Mouse (Mus musculus): Measurements from ENCODE around the gene Ccdc61. TPM values are rescaled to one million over a fixed set of nuclear protein-coding genes. Genes with fewer than 3 reads are reported as not detected.

Gene Ccdc61
- total RNA-seq, 4 experiments from 2014 or later: 4.0 to 5.6 (median 4.7) TPM

DNA sequence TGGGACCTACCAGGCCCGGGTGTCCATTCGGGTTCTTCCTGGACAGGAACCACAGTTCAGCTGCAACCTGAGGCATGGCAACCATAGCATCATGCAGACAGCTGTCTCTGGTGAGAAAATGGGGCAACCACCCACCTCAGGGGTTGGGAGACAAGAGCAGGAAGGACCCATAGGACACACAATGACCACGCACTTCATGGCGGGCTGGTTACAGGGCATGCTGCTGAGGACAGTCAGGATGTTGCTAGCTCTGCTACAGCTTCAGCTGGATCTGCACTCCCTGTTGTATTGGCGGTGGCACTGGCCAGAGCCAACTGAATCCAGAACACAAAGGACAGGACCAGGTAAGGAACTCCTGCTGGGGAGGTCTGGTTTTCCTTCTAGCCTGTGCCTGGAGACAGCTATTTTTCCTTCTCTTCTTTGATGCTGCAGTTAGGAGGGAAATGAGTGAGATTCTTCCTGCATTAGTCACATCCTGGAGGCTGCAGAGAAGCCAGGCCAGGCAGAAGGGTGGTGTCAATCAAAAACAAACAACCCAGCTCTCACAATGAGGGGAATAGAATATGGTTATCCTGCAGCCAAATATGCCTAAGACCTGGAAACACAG is 51.8 kb downstream of the Ccdc61 start:
- no peak for DNase-seq (ENCODE audit: low spot score in 2 of 2)

DNA sequence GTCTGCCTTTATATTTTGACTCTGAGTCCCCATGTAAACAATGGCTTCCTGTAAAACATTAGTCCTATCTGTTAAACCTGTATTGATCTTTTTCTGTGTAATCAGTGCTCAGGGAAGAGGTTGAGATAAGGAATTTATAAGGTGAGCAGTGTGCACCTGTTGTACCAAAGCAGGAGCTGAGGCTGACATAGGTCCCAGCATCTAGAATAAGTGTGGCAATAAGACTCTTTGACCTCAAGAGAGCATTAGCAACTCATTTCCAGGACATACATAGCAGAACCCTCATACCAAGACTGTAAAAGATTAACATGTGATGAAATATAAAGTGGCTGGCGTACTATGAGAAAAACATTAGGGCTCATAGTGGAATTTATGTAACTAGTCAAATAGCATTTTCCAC is 61.8 kb downstream of the Ccdc61 start:
- DNase-seq (ENCODE audit: low spot score in 2 of 2): no peak

DNA sequence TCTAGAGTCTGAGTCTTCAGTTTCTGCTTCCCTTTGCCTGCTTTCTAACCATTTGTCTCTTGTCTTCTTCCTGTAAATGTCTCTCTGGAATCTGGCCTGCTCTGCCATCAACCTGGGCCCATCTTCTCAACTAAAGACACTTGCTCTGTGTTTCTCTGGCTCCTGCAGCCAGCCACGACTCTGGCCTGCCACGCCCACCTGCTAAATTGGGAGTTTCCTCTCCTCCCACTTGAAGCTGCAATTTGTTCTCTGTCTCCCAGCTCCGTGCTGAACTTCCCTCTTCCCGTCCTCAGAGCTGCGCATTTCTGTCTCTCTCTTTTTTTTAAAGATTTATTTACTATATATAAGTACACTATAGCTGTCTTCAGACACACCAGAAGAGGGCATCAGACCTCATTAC is 65.4 kb downstream of the Ccdc61 start:
- no peak for DNase-seq (ENCODE audit: low spot score in 2 of 2)

- no peak for DNase-seq (ENCODE audit: low spot score in 2 of 2)
Measured at GRCm38 (mm10) chr7:18841174-18841567, 69.0 kb downstream of the Ccdc61 start.

Other genes starting within 250 kb of the Ccdc61 start
- gene Psg20, start 224.2 kb downstream of the Ccdc61 start, total RNA-seq (2022): not detected
- gene Psg22, start 192.3 kb downstream of the Ccdc61 start, total RNA-seq (2022): not detected
- gene Psg19, start 111.9 kb downstream of the Ccdc61 start, total RNA-seq (2022): not detected
- not detected for gene Psg17, start 88.8 kb downstream of the Ccdc61 start, total RNA-seq (2022)
- 1 to 10 TPM; 1.8 to 2.8 (median 2.1) TPM for gene Mill2, start 70.4 kb downstream of the Ccdc61 start, total RNA-seq (2022)
- under 1 TPM in 2 of 4 experiments, not detected in 2; 0.39 to 0.45 TPM for gene Pglyrp1, start 39.1 kb downstream of the Ccdc61 start, total RNA-seq (2022)
- gene Nova2, start 15.5 kb upstream of the Ccdc61 start, total RNA-seq (2022): 1 to 10 TPM in 1 of 4 experiments, under 1 TPM in 3; 0.63 to 1.4 (median 0.97) TPM
- not detected for gene Nanos2, start 77.0 kb upstream of the Ccdc61 start, total RNA-seq (2022)
- gene Mypop, start 80.8 kb upstream of the Ccdc61 start, total RNA-seq (2022): 10 to 100 TPM in 2 of 4 experiments, 1 to 10 TPM in 2; 8.0 to 10.6 (median 9.9) TPM
- 10 to 100 TPM; 19.3 to 20.7 (median 19.7) TPM for gene Irf2bp1, start 93.6 kb upstream of the Ccdc61 start, total RNA-seq (2022)
- gene Foxa3, start 113.1 kb upstream of the Ccdc61 start, total RNA-seq (2022): not detected
- gene Sympk, start 114.0 kb upstream of the Ccdc61 start, total RNA-seq (2022): 10 to 100 TPM; 70.2 to 93.3 (median 83.6) TPM
- not detected for gene Rsph6a, start 144.3 kb upstream of the Ccdc61 start, total RNA-seq (2022)
- 10 to 100 TPM; 34.9 to 41.8 (median 39.9) TPM for gene Dmwd, start 165.8 kb upstream of the Ccdc61 start, total RNA-seq (2022)
- 100 to 1,000 TPM; 235 to 255 (median 240) TPM for gene Dmpk, start 173.4 kb upstream of the Ccdc61 start, total RNA-seq (2022)
- 1 to 10 TPM; 1.5 to 2.0 (median 1.7) TPM for gene Six5, start 184.2 kb upstream of the Ccdc61 start, total RNA-seq (2022)
- gene Gm4969, start 208.0 kb upstream of the Ccdc61 start, total RNA-seq (2022): not detected
- gene Fbxo46, start 209.4 kb upstream of the Ccdc61 start, total RNA-seq (2022): 1 to 10 TPM; 2.2 to 2.9 (median 2.3) TPM
- gene Qpctl, start 238.9 kb upstream of the Ccdc61 start, total RNA-seq (2022): 1 to 10 TPM; 1.6 to 2.3 (median 1.9) TPM
- gene Snrpd2, start 239.3 kb upstream of the Ccdc61 start, total RNA-seq (2022): 10 to 100 TPM; 50.6 to 59.4 (median 57.3) TPM